Mouse (Mus musculus) spleen, embryonic (tissue): ENCODE data around the gene Stard8.
"Not testable (repeated sequence)": the region's sequence is repeated elsewhere in the genome, so short reads cannot be mapped to it uniquely, and the experiment has no call there.

Source experiments
- CTCF ChIA-PET: fragments of 350-600 bp; sonication (Branson Sonifier 250); formaldehyde crosslinking; loops from one replicate; lab custom pipeline; 2022; lab: Charles Lee

Gene Stard8

GRCm38 (mm10) chrX:99003046-99003445 is at the start of gene Stard8:
Gene Stard8, plus strand, starts transcription at chrX:99003248.
- CTCF ChIA-PET, result no interaction called here

- CTCF ChIA-PET, result interaction anchor here (0.6 kb wide), 1 partner anchor 182 kb away, joined by 5 read pairs; the partner anchor contains the start of gene Efnb1
Measured at GRCm38 (mm10) chrX:98953941-98954340, 49.1 kb upstream of the Stard8 start.

GRCm38 (mm10) chrX:98958287-98958686 is 44.8 kb upstream of the Stard8 start:
- CTCF ChIA-PET, result interaction anchor here (0.7 kb wide), 1 partner anchor 40 kb away, joined by 3 read pairs; no protein-coding TSS in a partner anchor

- CTCF ChIA-PET, result no interaction called here
Measured at GRCm38 (mm10) chrX:98959050-98959449, 44.0 kb upstream of the Stard8 start.

GRCm38 (mm10) chrX:98963742-98964141 is 39.3 kb upstream of the Stard8 start:
- CTCF ChIA-PET, result no interaction called here

GRCm38 (mm10) chrX:98964513-98964912 is 38.5 kb upstream of the Stard8 start:
- CTCF ChIA-PET, result no interaction called here

- CTCF ChIA-PET, result not testable (repeated sequence)
Measured at GRCm38 (mm10) chrX:98986611-98987010, 16.4 kb upstream of the Stard8 start.

- CTCF ChIA-PET, result no interaction called here
Measured at GRCm38 (mm10) chrX:98989574-98989973, 13.5 kb upstream of the Stard8 start.

GRCm38 (mm10) chrX:99002065-99002464 is 983 bp upstream of the Stard8 start:
- CTCF ChIA-PET, result no interaction called here

- CTCF ChIA-PET, result no interaction called here
Measured at GRCm38 (mm10) chrX:99010581-99010980, 7.5 kb downstream of the Stard8 start.

GRCm38 (mm10) chrX:99011281-99011680 is 8.2 kb downstream of the Stard8 start:
- CTCF ChIA-PET, result no interaction called here

GRCm38 (mm10) chrX:99012486-99012885 is 9.4 kb downstream of the Stard8 start:
- CTCF ChIA-PET, result no interaction called here

- CTCF ChIA-PET, result no interaction called here
Measured at GRCm38 (mm10) chrX:99015705-99016104, 12.7 kb downstream of the Stard8 start.

- CTCF ChIA-PET, result no interaction called here
Measured at GRCm38 (mm10) chrX:99016987-99017386, 13.9 kb downstream of the Stard8 start.

- CTCF ChIA-PET, result no interaction called here
Measured at GRCm38 (mm10) chrX:99017874-99018273, 14.8 kb downstream of the Stard8 start.

GRCm38 (mm10) chrX:99019303-99019702 is 16.3 kb downstream of the Stard8 start:
- CTCF ChIA-PET, result no interaction called here

- CTCF ChIA-PET, result no interaction called here
Measured at GRCm38 (mm10) chrX:99020215-99020614, 17.2 kb downstream of the Stard8 start.

- CTCF ChIA-PET, result no interaction called here
Measured at GRCm38 (mm10) chrX:99021593-99021992, 18.5 kb downstream of the Stard8 start.

- CTCF ChIA-PET, result no interaction called here
Measured at GRCm38 (mm10) chrX:99023951-99024350, 20.9 kb downstream of the Stard8 start.

GRCm38 (mm10) chrX:99035407-99035806 is 32.4 kb downstream of the Stard8 start:
- CTCF ChIA-PET, result no interaction called here

GRCm38 (mm10) chrX:99042451-99042951 is 39.5 kb downstream of the Stard8 start:
- CTCF ChIA-PET, result no interaction called here

- CTCF ChIA-PET, result interaction anchor here (0.5 kb wide), 1 partner anchor 115 kb away, joined by 9 read pairs; no protein-coding TSS in a partner anchor
Measured at GRCm38 (mm10) chrX:99043275-99043674, 40.2 kb downstream of the Stard8 start.

- CTCF ChIA-PET, result interaction anchor here (0.5 kb wide), 1 partner anchor 115 kb away, joined by 9 read pairs; no protein-coding TSS in a partner anchor
Measured at GRCm38 (mm10) chrX:99043739-99044138, 40.7 kb downstream of the Stard8 start.

- CTCF ChIA-PET, result interaction anchor here (0.7 kb wide), 1 partner anchor 1399 kb away, joined by 3 read pairs; no protein-coding TSS in a partner anchor
Measured at GRCm38 (mm10) chrX:99045315-99045714, 42.3 kb downstream of the Stard8 start.
